Comparison of ENCODE assay signal across 50 mouse cellular contexts in genomic region chr11:99690463-99690862, GRCm38 (mm10). TPM values are rescaled to one million over a fixed set of nuclear protein-coding genes. Genes with fewer than 3 reads are reported as not detected.
"Had no signal": no experiment of that assay in that cellular context is flagged by ENCODE, and none has a peak within 500 bp of the region (broad histone marks: within the 10 kb centered on the region; RNA-seq: fewer than 3 reads in every experiment).

TSS of gene Gm14190 (minus strand) at chr11:99690740.

- DNase-seq: heart, postnatal 10 days; heart, postnatal 14 days; heart, postnatal 36 days; kidney, adult 11 months; kidney, adult 18-20 months; kidney, adult 2 months; kidney, adult 8-10 months; kidney, adult 9 months; kidney, postnatal 10 days; kidney, postnatal 14 days; kidney, postnatal 25 days; kidney, postnatal 36 days; kidney, postnatal 4 days; layer of hippocampus, adult 9-11 months; layer of hippocampus, postnatal 36 days had no signal

- H3K4me3 ChIP-seq: heart, embryonic 10.5 days; heart, embryonic 12.5 days; heart, embryonic 13.5 days; heart, embryonic 15.5 days; hindbrain, embryonic 10.5 days; hindbrain, embryonic 12.5 days; hindbrain, embryonic 13.5 days; hindbrain, embryonic 15.5 days; intestine, embryonic 15.5 days; kidney, embryonic 15.5 days; layer of hippocampus, adult 2 months had no signal

- H3K36me3 ChIP-seq: heart, embryonic 10.5 days; heart, embryonic 12.5 days; heart, embryonic 13.5 days; heart, embryonic 15.5 days; hindbrain, embryonic 10.5 days; hindbrain, embryonic 12.5 days; hindbrain, embryonic 13.5 days; hindbrain, embryonic 15.5 days; intestine, embryonic 15.5 days; kidney, embryonic 15.5 days had no signal

- H3K4me2 ChIP-seq: heart, embryonic 11.5 days; heart, embryonic 12.5 days; heart, embryonic 13.5 days; heart, embryonic 15.5 days; hindbrain, embryonic 12.5 days; hindbrain, embryonic 13.5 days; hindbrain, embryonic 14.5 days; hindbrain, embryonic 15.5 days; intestine, embryonic 15.5 days; kidney, embryonic 15.5 days had no signal

- H3K27me3 ChIP-seq: heart, embryonic 12.5 days; heart, embryonic 13.5 days; heart, embryonic 15.5 days; hindbrain, embryonic 12.5 days; hindbrain, embryonic 13.5 days; hindbrain, embryonic 15.5 days; intestine, embryonic 15.5 days; kidney, embryonic 15.5 days had no signal

RNA-seq across cellular contexts. Expression of gene Gm14190, which starts in this region (rescaled TPM):
- total RNA-seq: heart, postnatal 10 days; heart, postnatal 14 days; heart, postnatal 25 days; heart, postnatal 36 days; hematopoietic stem cell, adult 5-6 weeks; hindbrain, postnatal 0 days; layer of hippocampus, adult 18-20 months; layer of hippocampus, adult 2 months; layer of hippocampus, adult 8-10 months; layer of hippocampus, postnatal 10 days; layer of hippocampus, postnatal 14 days; layer of hippocampus, postnatal 25 days; layer of hippocampus, postnatal 36 days; left cerebral cortex, adult 18-20 months had no signal
- polyA plus RNA-seq: heart, embryonic 10.5 days; heart, embryonic 11.5 days; heart, embryonic 12.5 days; heart, embryonic 13.5 days; heart, embryonic 14.5 days; heart, embryonic 15.5 days; heart, embryonic 16.5 days; heart, postnatal 0 days; hindbrain, embryonic 10.5 days; hindbrain, embryonic 11.5 days; hindbrain, embryonic 12.5 days; hindbrain, embryonic 13.5 days; hindbrain, embryonic 14.5 days; hindbrain, embryonic 15.5 days; hindbrain, embryonic 16.5 days; hindbrain, postnatal 0 days; inflammation-experienced regulatory T-cells, adult 6 months; intestine, embryonic 14.5 days; intestine, embryonic 15.5 days; intestine, embryonic 16.5 days; intestine, postnatal 0 days; kidney, adult 2 months; kidney, embryonic 14.5 days; kidney, embryonic 15.5 days; kidney, embryonic 16.5 days; kidney, postnatal 0 days; large intestine, adult 2 months had no signal
